Mouse (Mus musculus) lung, adult 2 months (tissue): Measurements from ENCODE around the gene Ngrn.

Experiments used
- CTCF ChIP-seq: fragments of 200-500 bp; IDR thresholded peaks from 2 replicates; pipeline ENCODE4 v1.5.1; 2011; ENCODE audit warnings: mild to moderate bottlenecking, low read length, control low read depth; ENCODE audit not compliant: insufficient read depth
- POLR2A ChIP-seq: fragments of 200-500 bp; IDR thresholded peaks from 2 replicates; pipeline ENCODE4 v1.6.1; 2011; ENCODE audit warnings: low read depth, mild to moderate bottlenecking, control low read depth, low read length, borderline replicate concordance; ENCODE audit errors: extremely low read depth

DNA sequence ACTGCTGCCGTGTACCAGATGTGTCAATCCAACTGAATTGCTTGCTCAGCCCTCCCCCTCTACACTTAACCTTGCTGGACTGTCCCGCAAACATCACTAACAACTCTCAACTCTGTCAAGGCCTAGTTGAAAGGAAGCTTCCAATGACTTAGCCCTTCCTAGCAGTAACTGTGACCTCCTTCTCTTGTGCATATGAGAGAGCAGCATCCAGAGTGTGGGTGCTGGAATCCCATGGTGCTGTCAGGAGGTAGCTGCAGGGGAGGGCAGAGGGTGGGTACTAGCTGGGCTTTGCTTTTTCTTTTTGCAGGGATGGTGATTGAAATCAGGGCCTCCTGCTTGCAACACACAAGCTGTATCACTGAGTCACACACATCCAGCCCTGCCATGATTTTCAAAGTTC is 12.4 kb downstream of the Ngrn start:
- no peak for TF ChIP-seq CTCF
- no peak for TF ChIP-seq POLR2A
